Mouse (Mus musculus): ENCODE results near the gene Abo. TPM values are rescaled to one million over a fixed set of nuclear protein-coding genes. Genes with fewer than 3 reads are reported as not detected.
A peak's percentile ranks its signal among the peaks of the same experiment; 100 is the strongest.

Gene Abo
- not detected for polyA plus RNA-seq (2012; fragmentation: generic; extraction: Trizol)

GRCm38 (mm10) chr2:26864879-26865278, at the start of gene Abo:
Gene Abo (minus strand): TSS chr2:26864979.
- H3K4me3 ChIP-seq: no peak within 1 kb of the TSS

GRCm38 (mm10) chr2:26914148-26914941, 49.6 kb upstream of the Abo start:
- H3ac ChIP-seq (ENCODE audit: control insufficient read depth, insufficient read length): no peak overlapping the region
- peaks cover 36% of the 10 kb centered on the region for H3K36me3 ChIP-seq (ENCODE audit: control insufficient read depth, insufficient read depth)
- H3K4me2 ChIP-seq (ENCODE audit: low read depth): peak overlapping the region; percentile 89
- TF ChIP-seq POLR2AphosphoS2 (IDR thresholded peaks at IDR 0.05; ENCODE audit: insufficient read length, low read depth) (peak; percentile 87), POLR2A (IDR thresholded peaks at IDR 0.05; ENCODE audit: insufficient read length, low read depth) (peak; percentile 39), USF1 (IDR thresholded peaks at IDR 0.05; ENCODE audit: low read depth) (peak; percentile 35), CEBPB (IDR thresholded peaks at IDR 0.05; ENCODE audit: insufficient read depth, poor library complexity, severe bottlenecking) (no peak)
- peak overlapping the region; percentile 91 for H3K4me3 ChIP-seq
- no peaks in the 10 kb centered on the region for H3K27me3 ChIP-seq (ENCODE audit: control insufficient read depth, insufficient read depth, insufficient read length)
- H3K79me2 ChIP-seq (ENCODE audit: control insufficient read depth, insufficient read depth): peaks cover 62% of the 10 kb centered on the region

More at GRCm38 (mm10) chr2:26864879-26865278, at the start of gene Abo:
- TF ChIP-seq CEBPB (IDR thresholded peaks at IDR 0.05; ENCODE audit: insufficient read depth, poor library complexity, severe bottlenecking) (no peak), TCF3 (IDR thresholded peaks at IDR 0.05; ENCODE audit: insufficient read length, low read depth) (no peak), USF1 (IDR thresholded peaks at IDR 0.05; ENCODE audit: low read depth) (no peak)
- Histone ChIP-seq H3K27me3 (ENCODE audit: control insufficient read depth, insufficient read depth, insufficient read length) (peaks cover 40% of the 10 kb centered on the region), H3K36me3 (ENCODE audit: control insufficient read depth, insufficient read depth) (no peaks in the 10 kb centered on the region), H3K4me2 (ENCODE audit: low read depth) (no peak within 1 kb of the TSS), H3ac (ENCODE audit: control insufficient read depth, insufficient read length) (no peak within 1 kb of the TSS), H3K79me2 (ENCODE audit: control insufficient read depth, insufficient read depth) (no peaks in the 10 kb centered on the region)

GRCm38 (mm10) chr2:26913416-26914147, 48.8 kb upstream of the Abo start:
- Histone ChIP-seq H3K27me3 (ENCODE audit: control insufficient read depth, insufficient read depth, insufficient read length) (no peaks in the 10 kb centered on the region), H3ac (ENCODE audit: control insufficient read depth, insufficient read length) (no peak overlapping the region), H3K4me3 (no peak overlapping the region), H3K36me3 (ENCODE audit: control insufficient read depth, insufficient read depth) (peaks cover 29% of the 10 kb centered on the region), H3K79me2 (ENCODE audit: control insufficient read depth, insufficient read depth) (peaks cover 69% of the 10 kb centered on the region), H3K4me2 (ENCODE audit: low read depth) (no peak overlapping the region)
- TF ChIP-seq MYOD1 (IDR thresholded peaks at IDR 0.05; ENCODE audit: control insufficient read depth in 1 of 3, insufficient read length in 2 of 3, low read depth in 2 of 3) (no peak), POLR2A (IDR thresholded peaks at IDR 0.05; ENCODE audit: insufficient read length, low read depth) (peak; percentile 32), MYOG (IDR thresholded peaks at IDR 0.05; ENCODE audit: control insufficient read depth in 1 of 3, insufficient read depth in 1 of 3, insufficient read length in 2 of 3, low read depth in 2 of 3) (no peak), POLR2AphosphoS2 (IDR thresholded peaks at IDR 0.05; ENCODE audit: insufficient read length, low read depth) (peak; percentile 75)

- Histone ChIP-seq H3K79me2 (ENCODE audit: control insufficient read depth, insufficient read depth) (peaks cover 68% of the 10 kb centered on the region), H3K27me3 (ENCODE audit: control insufficient read depth, insufficient read depth, insufficient read length) (no peaks in the 10 kb centered on the region), H3K4me3 (peak overlapping the region; percentile 95), H3K36me3 (ENCODE audit: control insufficient read depth, insufficient read depth) (peaks cover 26% of the 10 kb centered on the region), H3K4me2 (ENCODE audit: low read depth) (peak overlapping the region; percentile 80), H3ac (ENCODE audit: control insufficient read depth, insufficient read length) (peak overlapping the region; percentile 66)
- peak; percentile 5 for TF ChIP-seq POLR2A (IDR thresholded peaks at IDR 0.05; ENCODE audit: insufficient read length, low read depth)
- TF ChIP-seq CEBPB (IDR thresholded peaks at IDR 0.05; ENCODE audit: insufficient read depth, poor library complexity, severe bottlenecking): no peak
These were observed 47.5 kb upstream of the Abo start for GRCm38 (mm10) chr2:26912253-26912770.

- peaks cover 26% of the 10 kb centered on the region for H3K36me3 ChIP-seq (ENCODE audit: control insufficient read depth, insufficient read depth)
- TF ChIP-seq POLR2AphosphoS2 (IDR thresholded peaks at IDR 0.05; ENCODE audit: insufficient read length, low read depth) (peak; percentile 69), TCF3 (IDR thresholded peaks at IDR 0.05; ENCODE audit: insufficient read length, low read depth) (no peak)
- peaks cover 61% of the 10 kb centered on the region for H3K79me2 ChIP-seq (ENCODE audit: control insufficient read depth, insufficient read depth)
- peak overlapping the region; percentile 95 for H3K4me3 ChIP-seq
- no peaks in the 10 kb centered on the region for H3K27me3 ChIP-seq (ENCODE audit: control insufficient read depth, insufficient read depth, insufficient read length)
- H3K4me2 ChIP-seq (ENCODE audit: low read depth): peak overlapping the region; percentile 80
- H3ac ChIP-seq (ENCODE audit: control insufficient read depth, insufficient read length): peak overlapping the region; percentile 66
These were observed 46.4 kb upstream of the Abo start for GRCm38 (mm10) chr2:26910994-26911765.
